Mouse (Mus musculus): Measurements from ENCODE around the gene Pycr2. TPM values are rescaled to one million over a fixed set of nuclear protein-coding genes. Genes with fewer than 3 reads are reported as not detected.

The Pycr2 gene
- polyA plus RNA-seq, 1 experiment from 2014 or later: 46.0 TPM

GRCm38 (mm10) chr1:180874615-180875014 lies 29.5 kb upstream of the Pycr2 start:
- H3K36me3 ChIP-seq (ENCODE audit: control insufficient read depth, insufficient read depth, low read length): no peaks in the 10 kb centered on the region
- no peak overlapping the region for H3K4me2 ChIP-seq (ENCODE audit: low read length)
- WGBS: 84% methylated on average over 2 of the region's 2 CpGs
- no peak overlapping the region for H3K27ac ChIP-seq (replicated peaks in 1 of 2; ENCODE audit: control insufficient read depth in 1 of 2, insufficient read depth in 1 of 2, low read depth in 2 of 2, low read length in 2 of 2)
- H3K9me3 ChIP-seq (ENCODE audit: control insufficient read depth, low read length): no peaks in the 10 kb centered on the region
- no peak overlapping the region for H3K4me3 ChIP-seq (ENCODE audit: control insufficient read depth in 1 of 2, insufficient read depth in 1 of 2, low read depth in 1 of 2, low read length in 2 of 2)
- peaks cover 7 to 8% of the 10 kb centered on the region in 2 experiments; a peak in 3 of 4 replicates for H3K4me1 ChIP-seq (ENCODE audit: control insufficient read depth in 2 of 2, insufficient read depth in 2 of 2, low read length in 2 of 2)
- H3K27me3 ChIP-seq (ENCODE audit: control insufficient read depth, insufficient read depth, low read length): no peaks in the 10 kb centered on the region
- H3K9ac ChIP-seq (ENCODE audit: low read length): no peak overlapping the region
- no peak for ATAC-seq (ENCODE audit: insufficient number of reproducible peaks, insufficient read depth, low FRiP score, low read depth)

- Histone ChIP-seq H3K4me3 (ENCODE audit: control insufficient read depth in 1 of 2, insufficient read depth in 1 of 2, low read depth in 1 of 2, low read length in 2 of 2) (no peak overlapping the region), H3K9me3 (ENCODE audit: control insufficient read depth, low read length) (no peaks in the 10 kb centered on the region), H3K4me1 (ENCODE audit: control insufficient read depth in 2 of 2, insufficient read depth in 2 of 2, low read length in 2 of 2) (peaks cover 4 to 5% of the 10 kb centered on the region in 2 experiments; a peak in 3 of 4 replicates), H3K9ac (ENCODE audit: low read length) (no peak overlapping the region), H3K27ac (replicated peaks in 1 of 2; ENCODE audit: control insufficient read depth in 1 of 2, insufficient read depth in 1 of 2, low read depth in 2 of 2, low read length in 2 of 2) (no peak overlapping the region), H3K27me3 (ENCODE audit: control insufficient read depth, insufficient read depth, low read length) (no peaks in the 10 kb centered on the region), H3K36me3 (ENCODE audit: control insufficient read depth, insufficient read depth, low read length) (no peaks in the 10 kb centered on the region), H3K4me2 (ENCODE audit: low read length) (no peak overlapping the region)
- whole genome bisulfite sequencing: 86% methylated on average over 9 of the region's 9 CpGs
- ATAC-seq (ENCODE audit: insufficient number of reproducible peaks, insufficient read depth, low FRiP score, low read depth): no peak
Measured at GRCm38 (mm10) chr1:180875126-180875525, 29.0 kb upstream of the Pycr2 start.

GRCm38 (mm10) chr1:180877466-180877865 lies 26.6 kb upstream of the Pycr2 start:
- H3K36me3 ChIP-seq (ENCODE audit: control insufficient read depth, insufficient read depth, low read length): no peaks in the 10 kb centered on the region
- ATAC-seq (ENCODE audit: insufficient number of reproducible peaks, insufficient read depth, low FRiP score, low read depth): no peak
- no peak overlapping the region for H3K4me2 ChIP-seq (ENCODE audit: low read length)
- no peak overlapping the region for H3K9ac ChIP-seq (ENCODE audit: low read length)
- H3K4me3 ChIP-seq (ENCODE audit: control insufficient read depth in 1 of 2, insufficient read depth in 1 of 2, low read depth in 1 of 2, low read length in 2 of 2): no peak overlapping the region
- H3K27me3 ChIP-seq (ENCODE audit: control insufficient read depth, insufficient read depth, low read length): no peaks in the 10 kb centered on the region
- no peak overlapping the region for H3K27ac ChIP-seq (replicated peaks in 1 of 2; ENCODE audit: control insufficient read depth in 1 of 2, insufficient read depth in 1 of 2, low read depth in 2 of 2, low read length in 2 of 2)
- 79% methylated on average over 4 of the region's 4 CpGs for WGBS
- H3K9me3 ChIP-seq (ENCODE audit: control insufficient read depth, low read length): no peaks in the 10 kb centered on the region
- H3K4me1 ChIP-seq (ENCODE audit: control insufficient read depth in 2 of 2, insufficient read depth in 2 of 2, low read length in 2 of 2): no peaks in the 10 kb centered on the region

GRCm38 (mm10) chr1:180881768-180882167 lies 22.3 kb upstream of the Pycr2 start:
- ATAC-seq (ENCODE audit: insufficient number of reproducible peaks, insufficient read depth, low FRiP score, low read depth): no peak
- 43% methylated on average over 3 of the region's 3 CpGs for WGBS
- no peak overlapping the region for H3K4me3 ChIP-seq (ENCODE audit: control insufficient read depth in 1 of 2, insufficient read depth in 1 of 2, low read depth in 1 of 2, low read length in 2 of 2)
- H3K36me3 ChIP-seq (ENCODE audit: control insufficient read depth, insufficient read depth, low read length): no peaks in the 10 kb centered on the region
- H3K27me3 ChIP-seq (ENCODE audit: control insufficient read depth, insufficient read depth, low read length): no peaks in the 10 kb centered on the region
- H3K27ac ChIP-seq (replicated peaks in 1 of 2; ENCODE audit: control insufficient read depth in 1 of 2, insufficient read depth in 1 of 2, low read depth in 2 of 2, low read length in 2 of 2): no peak overlapping the region
- peaks cover 8% of the 10 kb centered on the region in 2 experiments for H3K4me1 ChIP-seq (ENCODE audit: control insufficient read depth in 2 of 2, insufficient read depth in 2 of 2, low read length in 2 of 2)
- H3K9ac ChIP-seq (ENCODE audit: low read length): no peak overlapping the region
- H3K4me2 ChIP-seq (ENCODE audit: low read length): no peak overlapping the region
- no peaks in the 10 kb centered on the region for H3K9me3 ChIP-seq (ENCODE audit: control insufficient read depth, low read length)

- Histone ChIP-seq H3K9ac (ENCODE audit: low read length) (no peak overlapping the region), H3K9me3 (ENCODE audit: control insufficient read depth, low read length) (no peaks in the 10 kb centered on the region), H3K27ac (replicated peaks in 1 of 2; ENCODE audit: control insufficient read depth in 1 of 2, insufficient read depth in 1 of 2, low read depth in 2 of 2, low read length in 2 of 2) (no peak overlapping the region), H3K4me1 (ENCODE audit: control insufficient read depth in 2 of 2, insufficient read depth in 2 of 2, low read length in 2 of 2) (peaks cover 13 to 15% of the 10 kb centered on the region in 2 experiments), H3K36me3 (ENCODE audit: control insufficient read depth, insufficient read depth, low read length) (no peaks in the 10 kb centered on the region), H3K4me2 (ENCODE audit: low read length) (no peak overlapping the region), H3K4me3 (ENCODE audit: control insufficient read depth in 1 of 2, insufficient read depth in 1 of 2, low read depth in 1 of 2, low read length in 2 of 2) (no peak overlapping the region), H3K27me3 (ENCODE audit: control insufficient read depth, insufficient read depth, low read length) (no peaks in the 10 kb centered on the region)
- no peak for ATAC-seq (ENCODE audit: insufficient number of reproducible peaks, insufficient read depth, low FRiP score, low read depth)
- WGBS: 11% methylated on average over 7 of the region's 7 CpGs
Measured at GRCm38 (mm10) chr1:180883731-180884130, 20.4 kb upstream of the Pycr2 start.

GRCm38 (mm10) chr1:180884484-180884883 lies 19.6 kb upstream of the Pycr2 start:
- Histone ChIP-seq H3K27ac (replicated peaks in 1 of 2; ENCODE audit: control insufficient read depth in 1 of 2, insufficient read depth in 1 of 2, low read depth in 2 of 2, low read length in 2 of 2) (no peak overlapping the region), H3K4me3 (ENCODE audit: control insufficient read depth in 1 of 2, insufficient read depth in 1 of 2, low read depth in 1 of 2, low read length in 2 of 2) (no peak overlapping the region), H3K9ac (ENCODE audit: low read length) (no peak overlapping the region), H3K36me3 (ENCODE audit: control insufficient read depth, insufficient read depth, low read length) (no peaks in the 10 kb centered on the region), H3K9me3 (ENCODE audit: control insufficient read depth, low read length) (no peaks in the 10 kb centered on the region), H3K4me1 (ENCODE audit: control insufficient read depth in 2 of 2, insufficient read depth in 2 of 2, low read length in 2 of 2) (peaks cover 18 to 19% of the 10 kb centered on the region in 2 experiments), H3K4me2 (ENCODE audit: low read length) (no peak overlapping the region), H3K27me3 (ENCODE audit: control insufficient read depth, insufficient read depth, low read length) (no peaks in the 10 kb centered on the region)
- ATAC-seq (ENCODE audit: insufficient number of reproducible peaks, insufficient read depth, low FRiP score, low read depth): no peak
- 63% methylated on average over 9 of the region's 9 CpGs for WGBS

GRCm38 (mm10) chr1:180888556-180889042 lies 15.5 kb upstream of the Pycr2 start:
- no peaks in the 10 kb centered on the region for H3K36me3 ChIP-seq (ENCODE audit: control insufficient read depth, insufficient read depth, low read length)
- H3K27me3 ChIP-seq (ENCODE audit: control insufficient read depth, insufficient read depth, low read length): peaks cover 16% of the 10 kb centered on the region
- 8% methylated on average over 13 of the region's 13 CpGs for WGBS
- H3K4me3 ChIP-seq (ENCODE audit: control insufficient read depth in 1 of 2, insufficient read depth in 1 of 2, low read depth in 1 of 2, low read length in 2 of 2): no peak overlapping the region
- H3K4me1 ChIP-seq (ENCODE audit: control insufficient read depth in 2 of 2, insufficient read depth in 2 of 2, low read length in 2 of 2): peaks cover 16 to 22% of the 10 kb centered on the region in 2 experiments
- peak; percentile 22; the same call in 1 of the 2 replicates for ATAC-seq (ENCODE audit: insufficient number of reproducible peaks, insufficient read depth, low FRiP score, low read depth)
- H3K9me3 ChIP-seq (ENCODE audit: control insufficient read depth, low read length): no peaks in the 10 kb centered on the region
- peak overlapping the region; percentile 44 for H3K4me2 ChIP-seq (ENCODE audit: low read length)
- H3K27ac ChIP-seq (replicated peaks in 1 of 2; ENCODE audit: control insufficient read depth in 1 of 2, insufficient read depth in 1 of 2, low read depth in 2 of 2, low read length in 2 of 2): no peak overlapping the region
- peak overlapping the region; percentile 36; the same call in 1 of the 2 replicates for H3K9ac ChIP-seq (ENCODE audit: low read length)

- Histone ChIP-seq H3K4me3 (ENCODE audit: control insufficient read depth in 1 of 2, insufficient read depth in 1 of 2, low read depth in 1 of 2, low read length in 2 of 2) (no peak overlapping the region), H3K9me3 (ENCODE audit: control insufficient read depth, low read length) (no peaks in the 10 kb centered on the region), H3K27me3 (ENCODE audit: control insufficient read depth, insufficient read depth, low read length) (peaks cover 21% of the 10 kb centered on the region), H3K4me2 (ENCODE audit: low read length) (peak overlapping the region; percentile 44), H3K4me1 (ENCODE audit: control insufficient read depth in 2 of 2, insufficient read depth in 2 of 2, low read length in 2 of 2) (peaks cover 10 to 17% of the 10 kb centered on the region in 2 experiments), H3K27ac (replicated peaks in 1 of 2; ENCODE audit: control insufficient read depth in 1 of 2, insufficient read depth in 1 of 2, low read depth in 2 of 2, low read length in 2 of 2) (no peak overlapping the region), H3K9ac (ENCODE audit: low read length) (peak overlapping the region; percentile 36; the same call in 1 of the 2 replicates), H3K36me3 (ENCODE audit: control insufficient read depth, insufficient read depth, low read length) (no peaks in the 10 kb centered on the region)
- no peak for ATAC-seq (ENCODE audit: insufficient number of reproducible peaks, insufficient read depth, low FRiP score, low read depth)
- 49% methylated on average over 7 of the region's 7 CpGs for WGBS
Measured at GRCm38 (mm10) chr1:180889172-180889571, 14.9 kb upstream of the Pycr2 start.
